Mouse (Mus musculus): ENCODE data around the gene Otulin.

The Otulin gene

GRCm38 (mm10) chr15:27656626-27657025 is 26.1 kb upstream of the Otulin start:
- DNase-seq, result no peak

- no peak for DNase-seq
Measured at GRCm38 (mm10) chr15:27655015-27655414, 24.5 kb upstream of the Otulin start.

GRCm38 (mm10) chr15:27647686-27648085 is 17.2 kb upstream of the Otulin start:
- peak in 1 of 2 experiments; percentile 65 for DNase-seq

- no peak for DNase-seq
Measured at GRCm38 (mm10) chr15:27646665-27647064, 16.2 kb upstream of the Otulin start.

GRCm38 (mm10) chr15:27645250-27645649 is 14.8 kb upstream of the Otulin start:
- DNase-seq, result no peak

GRCm38 (mm10) chr15:27642895-27643294 is 12.4 kb upstream of the Otulin start:
- DNase-seq, result peak; percentile 51 to 57

- DNase-seq, result no peak
Measured at GRCm38 (mm10) chr15:27641171-27641570, 10.7 kb upstream of the Otulin start.

GRCm38 (mm10) chr15:27633941-27634900 is 3.7 kb upstream of the Otulin start:
- DNase-seq, result peak in 1 of 2 experiments; percentile 18

GRCm38 (mm10) chr15:27629800-27630600 is 493 bp downstream of the Otulin start:
- DNase-seq, result peak; percentile 18 to 55

GRCm38 (mm10) chr15:27629046-27629445 is 1.4 kb downstream of the Otulin start:
- no peak for DNase-seq

- DNase-seq, result no peak
Measured at GRCm38 (mm10) chr15:27627794-27628193, 2.7 kb downstream of the Otulin start.

GRCm38 (mm10) chr15:27626314-27626713 is 4.2 kb downstream of the Otulin start:
- no peak for DNase-seq

- DNase-seq, result no peak
Measured at GRCm38 (mm10) chr15:27625890-27626255, 4.6 kb downstream of the Otulin start.

GRCm38 (mm10) chr15:27625014-27625889 is 5.2 kb downstream of the Otulin start:
- no peak for DNase-seq

GRCm38 (mm10) chr15:27623286-27623685 is 7.2 kb downstream of the Otulin start:
- DNase-seq, result no peak

GRCm38 (mm10) chr15:27620475-27621185 is 9.9 kb downstream of the Otulin start:
- DNase-seq, result peak; percentile 45 to 58

GRCm38 (mm10) chr15:27619683-27620082 is 10.8 kb downstream of the Otulin start:
- no peak for DNase-seq

- DNase-seq, result no peak
Measured at GRCm38 (mm10) chr15:27618778-27619533, 11.5 kb downstream of the Otulin start.

GRCm38 (mm10) chr15:27617227-27617626 is 13.3 kb downstream of the Otulin start:
- no peak for DNase-seq

GRCm38 (mm10) chr15:27616159-27616558 is 14.3 kb downstream of the Otulin start:
- DNase-seq, result peak; percentile 48 to 70

- DNase-seq, result no peak
Measured at GRCm38 (mm10) chr15:27613255-27613654, 17.2 kb downstream of the Otulin start.

Measured in cerebellum, postnatal 10 days (tissue).